Mouse (Mus musculus) MN1 (cell line): ENCODE data around the gene Fam227a.

Experiments
- DNase-seq: peaks from one replicate; pipeline ENCODE4 v3.0.0-alpha.2; 2016; ENCODE audit warnings: low spot score

Gene Fam227a

DNA sequence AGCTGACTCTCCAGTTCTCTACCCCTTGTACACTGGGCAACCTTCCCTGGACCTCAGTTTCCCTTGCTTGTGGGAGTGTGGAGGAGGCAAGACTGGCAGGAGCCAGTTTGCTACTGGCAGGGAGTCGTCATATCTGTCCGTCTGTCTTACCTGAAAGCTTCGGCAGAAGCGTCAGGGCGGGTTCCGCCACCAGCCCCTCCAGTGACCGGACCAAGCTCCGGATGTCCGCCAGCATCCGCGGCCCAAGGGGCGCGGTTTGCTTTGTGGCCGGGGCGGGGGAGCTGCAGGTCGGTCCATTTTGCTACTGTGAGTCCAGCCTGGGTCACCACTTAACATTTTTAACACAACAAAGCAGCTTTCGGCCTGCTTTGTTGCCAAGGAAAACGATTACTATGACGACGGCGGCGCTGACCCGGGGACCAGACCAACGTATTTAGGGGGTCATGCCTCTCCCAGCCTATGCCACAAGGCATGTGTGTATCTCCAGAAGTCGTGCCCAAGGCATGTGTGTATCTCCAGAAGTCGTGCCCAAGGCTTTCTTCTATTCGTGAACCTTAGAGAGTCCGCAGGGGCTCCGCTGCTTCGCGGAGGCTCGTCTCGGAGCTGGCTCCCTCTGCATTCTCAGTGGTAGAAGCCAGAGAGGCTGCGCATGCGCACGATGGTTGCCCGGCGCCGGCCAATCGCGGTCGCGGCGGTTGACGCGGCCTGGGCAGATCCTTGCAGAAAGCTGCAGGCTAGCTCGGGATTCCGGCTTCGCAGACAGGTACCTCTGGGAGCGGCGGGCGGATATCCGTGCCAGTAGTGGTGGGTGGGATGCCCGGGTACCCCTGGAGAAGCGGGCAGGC lies at the start of gene Fam227a, which contains the start of gene Cby1:
Gene Fam227a (minus strand): TSS at position 426 of the 845 bp plus-strand sequence.
Gene Cby1 (plus strand): TSS at position 669 of the 845 bp plus-strand sequence.
- peak; percentile 96 for DNase-seq

DNA sequence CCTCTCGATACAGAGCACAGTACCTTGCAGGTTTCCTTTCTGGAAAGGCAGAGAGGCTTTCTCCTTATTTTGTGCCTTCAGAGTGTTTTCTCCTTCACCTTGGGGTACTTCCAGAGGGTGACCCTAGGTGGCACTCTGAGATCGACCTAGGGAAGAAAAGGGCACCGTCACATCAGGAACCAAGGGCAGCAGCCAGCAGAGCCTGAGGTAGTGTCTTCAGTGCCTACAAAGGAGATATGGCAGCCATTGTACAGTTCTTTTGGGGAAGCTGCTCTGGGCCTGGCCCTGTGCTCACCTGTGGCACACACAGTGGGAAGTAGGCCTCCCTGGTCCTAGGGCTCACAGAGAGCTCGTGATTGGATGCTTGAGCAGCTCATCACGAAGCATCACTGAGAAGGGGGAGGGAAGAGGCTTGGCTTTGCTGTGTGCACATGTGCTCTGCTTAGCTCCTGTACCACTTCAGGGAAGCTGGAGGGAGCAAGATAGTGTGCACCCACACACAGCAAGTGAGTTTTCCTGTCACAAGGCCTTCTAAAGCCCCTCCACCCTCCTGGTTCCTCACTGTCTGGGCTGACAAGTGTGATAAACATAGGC lies 49.6 kb upstream of the Fam227a start:
- no peak for DNase-seq

DNA sequence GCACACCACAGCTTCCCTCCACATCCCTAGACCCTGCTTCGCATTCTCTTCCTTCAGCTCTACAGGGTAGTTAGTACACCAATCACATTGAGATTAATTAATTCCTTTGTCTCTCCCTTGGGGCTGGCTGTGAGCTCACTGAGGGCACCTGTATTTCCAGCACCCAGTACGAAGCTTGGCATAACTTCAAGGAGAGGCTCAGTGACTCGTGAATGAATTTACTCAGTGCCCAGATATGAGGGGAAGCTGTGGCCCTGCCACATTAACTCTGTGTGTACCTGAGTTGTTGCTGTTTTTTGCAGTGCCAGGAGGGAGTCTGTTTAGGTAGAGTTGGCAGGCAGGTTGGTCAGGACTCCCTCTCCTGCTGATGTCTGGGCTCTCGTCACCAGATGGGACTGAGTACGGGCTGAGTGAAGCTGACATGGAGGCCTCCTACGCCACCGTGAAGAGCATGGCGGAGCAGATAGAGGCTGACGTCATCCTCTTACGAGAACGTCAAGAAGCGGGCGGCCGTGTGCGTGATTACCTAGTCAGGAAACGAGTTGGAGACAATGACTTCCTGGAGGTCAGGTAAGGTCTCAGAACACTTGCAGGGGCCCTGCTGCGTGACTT lies 48.0 kb upstream of the Fam227a start:
- no peak for DNase-seq

DNA sequence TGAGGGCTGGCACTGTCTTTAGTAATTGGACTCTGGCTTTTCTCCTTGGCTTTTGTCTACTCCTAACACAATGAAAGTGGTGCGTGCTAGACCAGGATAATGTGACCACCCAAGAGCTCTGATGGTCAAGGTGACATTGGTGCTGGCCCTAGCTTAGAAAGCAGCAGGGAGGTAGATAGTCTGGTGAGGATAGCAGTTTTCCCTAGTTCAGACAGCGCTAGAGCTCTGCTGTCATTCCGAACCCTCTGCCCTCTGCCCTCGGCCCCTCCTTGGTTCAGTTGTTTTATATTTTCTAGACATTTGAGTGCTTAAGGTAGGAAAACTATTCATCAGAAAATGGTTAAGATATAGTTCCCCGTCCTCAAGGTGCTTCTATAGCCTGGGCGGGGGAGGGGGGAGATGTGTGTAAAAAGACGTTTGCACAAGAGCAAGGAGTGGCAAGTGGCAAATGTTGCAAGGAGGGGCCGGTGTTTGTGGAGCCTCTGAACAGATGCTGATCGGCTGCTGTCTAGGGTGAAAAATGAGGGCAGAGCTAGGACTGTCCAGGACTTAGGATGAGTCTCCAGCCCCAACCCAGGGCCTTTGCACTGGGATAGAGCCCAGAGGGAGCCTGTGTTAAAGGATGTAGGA lies 38.9 kb upstream of the Fam227a start:
- DNase-seq, result no peak

DNA sequence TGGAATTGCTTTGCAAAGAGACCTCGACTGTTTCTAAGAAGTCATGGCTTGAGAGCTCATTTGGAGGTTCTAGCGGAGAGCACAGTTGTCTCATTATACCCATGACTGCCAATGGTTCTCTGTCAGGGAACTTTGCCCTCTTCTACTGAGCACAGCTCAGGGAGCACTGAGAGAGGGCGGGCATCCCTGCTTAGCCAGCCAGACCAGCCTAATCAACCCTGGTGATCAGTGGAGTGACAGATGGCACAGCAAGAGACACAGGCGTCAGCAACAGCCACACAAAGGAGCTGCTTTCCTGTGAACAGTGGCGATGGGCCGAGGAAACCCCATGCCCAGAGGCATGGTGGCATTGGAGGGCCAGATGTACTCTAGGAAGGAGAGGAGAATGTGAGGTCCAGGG lies 38.3 kb upstream of the Fam227a start:
- DNase-seq, result no peak

DNA sequence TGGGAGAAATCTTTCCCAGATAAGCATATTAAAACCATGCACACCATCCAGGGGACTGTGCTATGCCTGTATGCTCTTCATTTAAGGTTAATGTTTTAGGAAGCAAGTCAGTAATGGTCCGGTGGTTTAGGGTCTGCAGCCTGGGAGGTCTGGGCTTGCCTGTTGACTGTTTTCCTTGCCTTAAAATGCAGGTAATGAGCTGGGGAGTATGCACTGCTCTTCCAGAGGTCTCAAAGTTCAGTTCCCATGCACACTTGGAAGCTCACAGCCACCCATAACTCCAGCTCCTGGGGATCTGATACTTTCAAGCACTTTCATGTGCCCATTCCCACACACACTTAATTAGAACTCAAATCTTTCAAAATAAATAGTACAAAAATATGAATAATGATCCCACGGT lies 37.8 kb upstream of the Fam227a start:
- DNase-seq, result no peak

DNA sequence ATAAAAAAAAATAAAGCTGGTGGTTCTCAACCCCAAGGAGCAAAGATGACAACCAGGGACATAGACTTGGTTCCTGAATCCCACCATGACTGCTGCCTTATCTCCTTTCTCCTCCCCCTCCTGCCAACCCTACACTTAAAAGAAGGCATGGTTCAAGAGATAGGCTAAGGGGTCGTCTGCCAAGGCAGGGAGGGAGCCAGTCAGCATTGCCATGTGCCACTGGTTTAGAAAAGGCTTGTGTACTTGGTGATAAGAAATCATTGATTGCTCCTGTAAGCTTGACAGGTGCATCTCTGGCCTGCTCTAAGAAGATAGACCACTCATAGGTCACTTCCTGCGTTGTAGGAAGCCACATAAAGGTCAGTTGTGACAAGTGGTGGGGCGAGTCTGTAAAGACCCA lies 36.8 kb upstream of the Fam227a start:
- no peak for DNase-seq

DNA sequence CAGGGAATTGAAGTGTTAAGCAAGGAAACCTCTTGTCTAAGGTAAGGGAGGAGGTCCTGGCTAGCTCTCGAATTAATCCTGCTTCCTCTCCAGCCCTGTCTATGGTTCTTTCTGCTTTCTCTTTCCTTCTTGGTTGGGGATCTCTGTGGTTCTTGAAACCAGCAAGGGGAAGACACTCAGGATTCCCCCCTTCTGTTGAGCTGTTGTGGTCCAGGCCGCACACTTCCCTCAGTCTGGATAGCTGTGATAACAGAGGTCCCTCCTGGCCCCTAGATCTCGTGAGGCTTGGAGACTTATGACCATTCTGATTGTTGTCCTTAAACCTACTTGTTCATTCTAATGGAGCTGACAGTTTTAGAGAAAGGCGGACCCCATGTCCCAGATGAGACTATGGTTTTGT lies 35.8 kb upstream of the Fam227a start:
- no peak for DNase-seq

DNA sequence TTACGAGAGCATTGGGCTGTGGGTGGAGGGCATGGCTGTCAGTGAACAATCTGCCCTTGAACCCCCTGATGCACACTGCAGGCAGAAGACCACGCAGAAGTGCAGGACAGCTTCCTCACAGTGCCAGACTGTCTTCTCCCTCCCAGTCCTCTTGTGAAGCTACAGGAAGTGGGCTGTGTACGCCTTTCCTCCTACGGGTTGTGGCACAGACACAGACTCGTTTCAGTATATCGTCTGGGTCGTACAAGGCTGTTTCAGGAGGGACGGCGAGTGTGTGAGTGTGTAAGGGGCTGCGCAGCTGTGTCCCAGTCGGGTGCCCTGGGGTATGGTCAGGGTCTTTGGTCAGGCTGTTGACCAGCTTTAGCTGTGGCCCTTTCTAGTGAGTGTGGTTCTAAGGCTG lies 35.0 kb upstream of the Fam227a start:
- DNase-seq, result no peak

DNA sequence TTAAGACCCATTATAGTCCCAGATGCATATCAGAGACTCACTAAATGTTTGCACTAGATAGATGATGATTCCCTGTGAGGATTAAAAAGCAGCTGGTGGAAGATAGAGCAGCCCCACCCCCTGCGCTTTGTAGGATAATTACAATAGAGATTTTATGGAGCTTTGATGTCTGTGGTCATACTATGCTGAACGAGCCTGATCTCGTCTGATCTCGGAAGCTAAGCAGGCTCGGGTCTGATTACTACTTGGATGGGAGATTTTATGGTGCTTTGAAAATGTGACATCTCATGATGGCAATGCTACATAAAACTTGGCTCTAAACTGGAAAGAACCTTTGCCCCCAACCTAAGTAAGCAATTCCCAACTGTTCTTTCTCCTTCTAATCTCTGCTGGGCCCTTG lies 33.6 kb upstream of the Fam227a start:
- DNase-seq, result no peak

DNA sequence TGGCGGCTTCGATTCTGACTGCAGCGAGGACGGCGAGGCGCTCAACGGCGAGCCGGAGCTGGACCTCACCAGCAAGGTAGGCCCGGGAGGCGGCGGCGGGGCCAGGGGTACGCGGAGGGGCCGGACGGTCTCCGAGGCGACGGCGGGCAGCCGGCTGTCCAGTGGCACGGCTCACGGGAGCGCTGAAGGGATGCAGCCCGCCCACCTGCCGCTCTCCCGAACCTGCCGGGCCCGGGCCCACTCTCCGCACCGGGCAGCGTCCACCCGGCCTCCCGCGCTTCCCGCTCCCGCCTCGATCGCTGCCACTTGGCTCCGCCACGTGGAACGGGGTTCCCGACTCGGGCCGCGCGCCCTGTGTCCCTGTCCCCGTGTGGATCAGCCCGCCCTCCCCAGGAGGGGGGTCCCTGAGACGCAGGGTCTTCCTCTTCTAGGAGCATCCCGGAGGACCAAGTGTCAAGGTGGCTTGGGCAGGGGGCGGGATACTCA lies 32.3 kb upstream of the Fam227a start:
- DNase-seq, result no peak

DNA sequence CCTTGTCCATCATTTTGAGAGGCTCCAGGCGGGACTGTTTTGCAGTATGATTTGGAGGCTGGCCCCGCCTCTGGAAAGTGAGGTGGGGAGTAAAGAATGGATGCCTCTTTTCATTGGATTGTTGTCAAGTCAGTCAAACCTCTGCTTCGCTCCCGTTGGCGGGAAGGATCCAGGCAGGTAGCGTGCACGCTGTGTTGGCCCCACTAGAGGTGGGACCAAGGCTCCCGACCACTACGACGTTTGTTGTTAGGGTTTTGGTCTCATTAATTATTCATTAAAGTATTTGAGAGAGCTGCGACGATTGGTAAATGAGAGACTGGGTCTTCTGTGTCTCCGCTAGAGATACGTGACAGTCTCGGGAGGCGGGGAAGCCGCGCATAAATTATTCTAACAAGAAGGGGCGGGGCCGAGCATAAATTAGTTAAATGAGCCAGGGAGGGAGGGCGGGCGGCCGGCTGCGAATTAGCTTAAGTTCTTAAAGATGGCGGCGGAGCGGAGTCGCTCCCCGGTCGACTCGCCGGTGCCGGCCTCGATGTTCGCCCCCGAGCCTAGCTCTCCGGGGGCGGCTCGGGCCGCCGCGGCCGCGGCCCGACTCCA lies 31.8 kb upstream of the Fam227a start, which contains the start of gene Gtpbp1:
Gene Gtpbp1 (plus strand): TSS at position 420 of the 597 bp plus-strand sequence.
- DNase-seq, result peak; percentile 100

DNA sequence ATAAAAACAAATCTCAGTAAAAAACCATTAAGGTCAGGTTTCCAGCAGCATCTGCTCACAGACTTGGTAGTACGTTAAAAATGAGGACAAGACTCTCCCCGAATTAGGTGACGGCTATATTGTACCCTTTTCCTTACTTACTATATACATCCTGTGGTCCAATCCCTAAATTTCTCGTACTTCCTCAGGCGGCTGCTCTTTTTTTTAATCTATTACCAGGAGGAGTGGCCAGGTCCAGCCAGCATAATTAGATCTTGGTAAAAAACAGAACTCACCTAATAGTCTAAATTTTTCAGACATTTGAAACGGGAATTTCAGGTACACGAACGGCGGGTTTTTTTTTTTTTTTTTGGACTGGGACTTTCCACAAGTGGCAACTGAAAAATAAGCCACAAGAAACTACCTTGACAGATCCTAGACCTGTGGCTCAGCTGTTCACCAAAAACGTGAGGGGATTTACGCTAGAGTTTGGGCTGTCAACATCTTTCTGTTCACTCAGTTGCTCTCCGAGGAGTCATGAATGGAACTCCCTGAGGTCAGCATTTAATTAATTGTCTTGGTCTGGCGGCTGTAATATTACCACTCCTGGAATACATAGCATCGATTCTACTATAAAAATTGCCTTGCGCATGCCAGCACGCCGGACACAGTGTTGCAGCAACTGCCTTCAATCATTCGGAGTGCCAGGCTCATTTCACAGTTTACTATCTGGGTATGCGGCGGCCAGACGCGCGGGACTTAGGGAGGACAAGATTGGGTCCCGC lies 31.1 kb upstream of the Fam227a start:
- DNase-seq, result no peak

DNA sequence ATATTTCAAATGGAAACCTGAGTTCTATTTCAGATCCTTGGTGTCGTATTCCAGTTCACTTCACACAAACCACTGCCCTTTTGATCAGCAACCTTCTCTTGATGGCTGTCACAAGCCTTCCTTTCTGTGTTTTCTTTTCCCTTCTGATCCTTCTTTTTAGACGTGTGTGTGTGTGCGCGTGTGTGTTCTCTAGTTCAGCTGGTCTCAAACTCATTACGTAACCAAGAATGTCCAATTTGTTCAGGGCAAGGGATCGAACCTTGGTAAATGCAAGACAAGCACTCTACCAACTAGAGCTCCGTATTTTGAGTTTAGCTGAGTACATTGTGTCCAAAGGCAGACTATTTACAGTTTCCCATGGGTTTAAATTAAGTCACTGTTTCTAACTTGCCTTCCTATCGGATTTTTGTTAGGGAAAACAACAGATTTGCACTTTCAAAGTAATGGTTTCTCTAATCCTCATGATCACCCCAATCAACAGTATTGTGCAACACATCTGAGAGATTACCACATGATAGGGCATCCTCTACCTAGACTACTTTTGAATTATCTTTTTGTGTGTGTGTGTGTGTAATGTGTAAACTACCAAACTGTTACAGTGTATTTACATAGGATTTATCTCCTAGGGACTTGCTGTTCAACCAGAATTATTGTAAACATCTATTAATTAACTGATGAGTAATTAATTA lies 29.7 kb upstream of the Fam227a start:
- DNase-seq, result no peak

DNA sequence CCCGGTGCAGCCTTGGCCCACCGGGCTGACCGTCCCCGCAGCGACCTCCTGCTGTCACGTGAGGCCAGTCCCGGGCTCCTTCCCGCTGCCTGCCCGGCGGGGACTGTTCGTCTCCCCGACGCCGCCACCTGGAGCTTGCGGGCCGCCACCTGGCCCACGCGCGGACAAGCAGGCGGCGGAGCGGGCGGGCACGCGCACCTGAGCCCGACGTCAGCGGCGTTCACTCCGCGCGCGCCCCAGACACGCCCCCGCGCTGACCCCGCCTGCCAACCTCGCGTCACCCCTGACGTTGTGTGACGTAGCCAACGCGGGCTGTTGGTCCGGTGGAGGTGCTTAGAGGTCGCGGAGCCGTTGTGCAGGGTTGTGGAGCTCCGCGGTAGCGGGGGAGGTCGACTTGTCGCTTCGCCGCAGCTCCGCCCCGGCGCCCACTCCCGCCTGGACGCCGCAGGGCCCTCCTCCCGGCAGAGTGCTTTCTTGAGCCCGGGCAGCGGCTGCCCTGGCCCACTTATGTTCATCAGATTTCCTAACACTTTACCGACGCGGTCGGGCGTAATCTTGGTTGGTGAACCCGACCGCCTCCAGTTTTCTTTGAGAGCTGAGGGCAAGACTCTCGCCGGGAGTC lies 29.0 kb upstream of the Fam227a start, which contains the start of gene Josd1:
Gene Josd1 (minus strand): TSS at position 274 of the 622 bp plus-strand sequence.
- DNase-seq, result peak; percentile 95

DNA sequence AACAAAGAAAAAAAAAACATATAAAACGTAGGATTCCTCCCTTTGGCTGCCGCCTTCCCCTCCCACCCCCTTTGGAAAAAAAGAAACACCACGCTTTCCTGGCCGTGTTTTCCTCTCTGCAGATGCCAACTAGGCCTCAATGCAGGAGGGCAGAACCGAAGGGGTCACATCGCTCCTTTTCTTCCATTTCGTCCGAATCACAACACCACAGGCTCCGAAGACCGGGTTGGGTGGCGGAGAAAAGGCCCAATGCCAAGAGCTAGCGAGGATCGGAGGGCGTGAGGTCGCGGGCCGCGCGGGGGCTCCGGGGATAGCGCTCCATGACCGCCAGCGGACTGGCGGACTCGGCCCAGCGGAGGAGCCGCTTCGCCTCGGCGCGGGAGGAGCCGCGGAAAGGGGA lies 28.4 kb upstream of the Fam227a start:
- DNase-seq, result no peak

DNA sequence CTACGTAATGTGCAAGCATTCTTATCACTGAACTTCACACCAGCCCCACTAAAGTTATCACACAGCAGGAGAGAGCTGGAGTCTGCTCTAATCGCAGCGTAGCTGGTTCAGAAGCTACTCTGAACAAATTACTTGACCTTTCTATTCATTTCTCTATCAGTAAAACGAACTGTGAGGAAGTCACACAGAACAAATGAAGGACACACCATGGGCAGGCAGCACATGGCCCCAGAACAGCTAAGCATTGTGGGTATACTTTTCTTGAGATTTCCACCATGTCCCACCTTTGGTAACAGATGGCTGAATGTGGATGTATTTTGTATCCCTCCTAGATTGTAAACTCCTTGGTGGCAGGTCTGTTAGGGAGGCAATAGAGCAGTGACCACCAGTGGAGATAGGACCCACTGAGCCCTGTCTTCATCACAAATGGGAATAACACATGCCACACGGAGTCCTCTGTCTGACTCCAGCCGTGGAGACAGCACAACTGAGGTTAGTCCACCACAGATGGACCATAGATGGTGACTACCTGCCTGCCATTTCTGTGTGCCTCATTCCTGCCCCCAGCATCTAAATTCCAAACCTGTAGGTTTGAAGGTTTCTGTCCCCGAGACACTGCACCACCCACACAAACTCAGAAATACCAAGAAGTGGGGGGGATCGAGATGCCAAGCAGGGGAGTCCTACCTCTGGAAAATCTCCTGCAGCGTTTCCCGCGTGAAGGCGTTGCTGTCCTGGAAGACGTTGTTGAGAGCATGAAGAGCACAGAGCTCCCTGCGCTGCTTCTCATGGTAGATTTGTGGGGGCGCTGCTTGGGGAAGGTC lies 27.5 kb upstream of the Fam227a start:
- no peak for DNase-seq

DNA sequence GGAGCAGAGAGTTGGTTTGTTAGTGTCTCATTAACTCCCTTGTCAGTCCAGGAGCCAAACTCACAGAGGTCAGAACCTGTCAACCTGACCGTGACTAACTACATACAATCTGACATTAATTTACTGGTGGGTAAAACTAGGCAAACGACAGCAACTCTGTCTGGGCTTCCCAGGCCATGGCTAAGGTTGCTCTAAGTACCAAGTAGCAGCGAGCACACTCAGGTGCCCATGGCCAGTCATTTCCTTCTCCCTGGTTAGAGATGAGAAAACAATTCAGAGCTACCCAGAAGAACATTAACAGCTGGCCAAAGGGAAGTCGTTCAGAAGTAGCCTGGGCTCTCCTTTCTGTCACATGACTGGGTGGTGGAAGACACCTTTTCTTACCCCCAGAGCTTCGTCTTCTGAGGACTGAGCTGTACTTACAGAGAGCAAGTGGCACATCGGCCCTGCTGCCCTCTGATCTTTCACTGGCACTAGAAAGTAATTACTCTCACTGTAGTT lies 26.4 kb upstream of the Fam227a start:
- no peak for DNase-seq

DNA sequence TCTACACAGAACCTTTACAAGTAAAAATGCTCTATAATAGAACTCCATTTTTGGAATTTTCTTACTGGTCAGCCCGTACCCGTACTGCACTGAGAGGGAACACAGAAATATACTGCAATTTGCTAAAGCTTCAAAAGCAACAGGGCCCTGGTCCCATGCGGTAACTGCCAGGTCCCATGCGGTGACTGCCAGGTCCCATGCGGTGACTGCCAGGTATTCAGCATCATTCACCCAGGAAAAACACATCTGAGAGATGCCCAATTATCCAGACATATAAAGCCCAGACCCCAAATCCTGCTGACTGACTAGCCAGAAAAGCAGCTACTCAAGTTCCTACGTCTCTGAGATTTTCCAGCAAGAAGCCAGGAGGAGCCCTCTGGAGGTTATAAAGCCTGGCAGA lies 25.9 kb upstream of the Fam227a start:
- no peak for DNase-seq
